Mouse (Mus musculus) MEL (cell line): Measurements from ENCODE around the gene Naa38. TPM values are rescaled to one million over a fixed set of nuclear protein-coding genes. Genes with fewer than 3 reads are reported as not detected.
A peak's percentile ranks its signal among the peaks of the same experiment; 100 is the strongest.

Experiments used
- DNase-seq: peaks from one replicate; pipeline ENCODE4 v3.0.0; 2011; ENCODE audit warnings: low read depth, low spot score
- H3K27ac ChIP-seq: 2 replicates; pipeline ENCODE4 v1.5.1; 2012; ENCODE audit warnings: low read depth, mild to moderate bottlenecking, control low read depth, low read length, moderate library complexity; ENCODE audit not compliant: control insufficient read depth
- H3K27me3 ChIP-seq, 2 experiments: fragments of 150-350 bp in 1 of 2; sonication (generic) in 1 of 2; 2 replicates each; pipeline ENCODE4 v1.6.1; 2012; ENCODE audit warnings: low read length in 2 of 2, mild to moderate bottlenecking in 2 of 2, improper control_type of control experiment in 1 of 2, moderate library complexity in 1 of 2; ENCODE audit not compliant: insufficient read depth in 2 of 2, control insufficient read depth in 1 of 2
- H3K36me3 ChIP-seq, 2 experiments: 2 replicates each; pipeline ENCODE4 v1.6.1; 2012 to 2014; ENCODE audit warnings: low read length in 2 of 2, improper control_type of control experiment in 1 of 2, inconsistent platforms in 1 of 2, mild to moderate bottlenecking in 1 of 2; ENCODE audit not compliant: insufficient read depth in 2 of 2, control insufficient read depth in 1 of 2
- H3K4me1 ChIP-seq, 2 experiments: fragments of 150-350 bp in 1 of 2; sonication (generic) in 1 of 2; 2 replicates each; pipeline ENCODE4 v1.6.1; 2012; ENCODE audit warnings: low read length in 2 of 2, improper control_type of control experiment in 1 of 2, mild to moderate bottlenecking in 1 of 2; ENCODE audit not compliant: insufficient read depth in 2 of 2, control insufficient read depth in 1 of 2
- H3K4me3 ChIP-seq, 2 experiments: fragments of 150-350 bp in 1 of 2; sonication (generic) in 1 of 2; 2 replicates each; pipeline ENCODE4 v1.5.1; 2012; ENCODE audit warnings: low read depth in 2 of 2, low read length in 2 of 2, mild to moderate bottlenecking in 2 of 2, moderate library complexity in 2 of 2, control low read depth in 1 of 2, improper control_type of control experiment in 1 of 2; ENCODE audit not compliant: control insufficient read depth in 1 of 2, insufficient read depth in 1 of 2
- H3K79me2 ChIP-seq: 2 replicates; pipeline ENCODE4 v1.6.1; 2012; ENCODE audit warnings: mild to moderate bottlenecking, low read length, moderate library complexity; ENCODE audit not compliant: control insufficient read depth, poor library complexity, insufficient read depth
- H3K9ac ChIP-seq: 2 replicates; pipeline ENCODE4 v1.6.1; 2012; ENCODE audit warnings: low read depth, mild to moderate bottlenecking, control low read depth, low read length, moderate library complexity; ENCODE audit not compliant: control insufficient read depth, poor library complexity, severe bottlenecking
- H3K9me3 ChIP-seq: fragments of 150-350 bp; sonication (generic); replicated peaks from 2 replicates; pipeline ENCODE4 v1.6.1; 2012; ENCODE audit warnings: mild to moderate bottlenecking, low read length, improper control_type of control experiment, moderate library complexity; ENCODE audit not compliant: insufficient read depth
- CHD1 ChIP-seq: IDR thresholded peaks from 2 replicates; pipeline ENCODE4 v1.6.1; 2012; ENCODE audit warnings: low read depth, mild to moderate bottlenecking, inconsistent platforms, low read length, improper control_type of control experiment
- CHD2 ChIP-seq: IDR thresholded peaks from 2 replicates; pipeline ENCODE4 v1.6.1; 2011; ENCODE audit warnings: low read length, improper control_type of control experiment
- E2F4 ChIP-seq: IDR thresholded peaks from 2 replicates; pipeline ENCODE4 v1.6.1; 2011; ENCODE audit warnings: low read depth, low read length, improper control_type of control experiment, borderline replicate concordance
- ELF1 ChIP-seq: IDR thresholded peaks from 2 replicates; pipeline ENCODE4 v1.6.1; 2014; ENCODE audit warnings: low read depth, mild to moderate bottlenecking, inconsistent platforms, low read length, improper control_type of control experiment, moderate library complexity
- EP300 ChIP-seq, 2 experiments: IDR thresholded peaks; 2 replicates each; pipeline ENCODE4 v1.6.1; 2011; ENCODE audit warnings: improper control_type of control experiment in 2 of 2, low read length in 2 of 2, low read depth in 1 of 2, mild to moderate bottlenecking in 1 of 2
- GABPA ChIP-seq: IDR thresholded peaks from 2 replicates; pipeline ENCODE4 v1.6.1; 2012; ENCODE audit warnings: low read depth, mild to moderate bottlenecking, inconsistent platforms, low read length, improper control_type of control experiment, moderate library complexity
- GATA1 ChIP-seq: IDR thresholded peaks from 2 replicates; pipeline ENCODE4 v1.6.1; 2011; ENCODE audit warnings: low read depth, low read length, improper control_type of control experiment
- JUND ChIP-seq: IDR thresholded peaks from 2 replicates; pipeline ENCODE4 v1.6.1; 2011; ENCODE audit warnings: low read depth, mild to moderate bottlenecking, improper control_type of control experiment, low read length
- MAFK ChIP-seq: IDR thresholded peaks from 2 replicates; pipeline ENCODE4 v1.6.1; 2011; ENCODE audit warnings: low read depth, mild to moderate bottlenecking, low read length, improper control_type of control experiment, borderline replicate concordance
- MAZ ChIP-seq: IDR thresholded peaks from 2 replicates; pipeline ENCODE4 v1.6.1; 2012; ENCODE audit warnings: low read depth, mild to moderate bottlenecking, inconsistent platforms, low read length, improper control_type of control experiment
- MYC ChIP-seq: IDR thresholded peaks from 2 replicates; pipeline ENCODE4 v1.6.1; 2011; ENCODE audit warnings: low read depth, mild to moderate bottlenecking, low read length, improper control_type of control experiment, moderate library complexity
- NELFE ChIP-seq: IDR thresholded peaks from 2 replicates; pipeline ENCODE4 v1.6.1; 2011; ENCODE audit warnings: low read depth, low read length, improper control_type of control experiment
- POLR2AphosphoS2 ChIP-seq: IDR thresholded peaks from 2 replicates; pipeline ENCODE4 v1.6.1; 2011; ENCODE audit warnings: low read length, improper control_type of control experiment
- RAD21 ChIP-seq: IDR thresholded peaks from 2 replicates; pipeline ENCODE4 v1.6.1; 2011; ENCODE audit warnings: mild to moderate bottlenecking, low read depth, low read length, improper control_type of control experiment
- RCOR1 ChIP-seq: IDR thresholded peaks from 2 replicates; pipeline ENCODE4 v1.6.1; 2012; ENCODE audit warnings: low read depth, mild to moderate bottlenecking, inconsistent platforms, low read length, improper control_type of control experiment
- SIN3A ChIP-seq: IDR thresholded peaks from 2 replicates; pipeline ENCODE4 v1.6.1; 2012; ENCODE audit warnings: low read length, improper control_type of control experiment, inconsistent platforms
- SMC3 ChIP-seq: IDR thresholded peaks from 2 replicates; pipeline ENCODE4 v1.6.1; 2011; ENCODE audit warnings: low read depth, low read length, improper control_type of control experiment
- TAL1 ChIP-seq: IDR thresholded peaks from 2 replicates; pipeline ENCODE4 v1.6.1; 2012; ENCODE audit warnings: mild to moderate bottlenecking, inconsistent platforms, low read length, moderate library complexity, mixed read lengths
- TCF12 ChIP-seq: IDR thresholded peaks from 2 replicates; pipeline ENCODE4 v1.6.1; 2014; ENCODE audit warnings: low read depth, mild to moderate bottlenecking, inconsistent platforms, low read length, improper control_type of control experiment, moderate library complexity
- UBTF ChIP-seq: IDR thresholded peaks from 2 replicates; pipeline ENCODE4 v1.6.1; 2012; ENCODE audit warnings: low read depth, mild to moderate bottlenecking, inconsistent platforms, low read length, improper control_type of control experiment, moderate library complexity, borderline replicate concordance; ENCODE audit not compliant: insufficient read depth
- USF1 ChIP-seq: IDR thresholded peaks from 2 replicates; pipeline ENCODE4 v1.6.1; 2014; ENCODE audit warnings: low read depth, mild to moderate bottlenecking, inconsistent platforms, low read length, improper control_type of control experiment, moderate library complexity
- USF2 ChIP-seq, 2 experiments: IDR thresholded peaks; 2 replicates each; pipeline ENCODE4 v1.6.1; 2011 to 2012; ENCODE audit warnings: improper control_type of control experiment in 2 of 2, low read length in 2 of 2, borderline replicate concordance in 1 of 2, inconsistent platforms in 1 of 2, low read depth in 1 of 2, mild to moderate bottlenecking in 1 of 2; ENCODE audit not compliant: insufficient read depth in 1 of 2
- ZKSCAN1 ChIP-seq: IDR thresholded peaks from 2 replicates; pipeline ENCODE4 v1.6.1; 2012; ENCODE audit warnings: low read depth, mild to moderate bottlenecking, inconsistent platforms, low read length, improper control_type of control experiment, moderate library complexity
- ZMIZ1 ChIP-seq: IDR thresholded peaks from 2 replicates; pipeline ENCODE4 v1.6.1; 2012; ENCODE audit warnings: low read depth, mild to moderate bottlenecking, inconsistent platforms, low read length, improper control_type of control experiment, moderate library complexity
- ZNF384 ChIP-seq: IDR thresholded peaks from 2 replicates; pipeline ENCODE4 v1.6.1; 2012; ENCODE audit warnings: low read depth, mild to moderate bottlenecking, inconsistent platforms, low read length, improper control_type of control experiment
- polyA plus RNA-seq, 2 experiments: library from polyadenylated mRNA; stranded (reverse) in 1 of 2; unstranded in 1 of 2; fragments of >175 nt in 1 of 2; fragments of >200 nt in 1 of 2; gene quantifications; 2 replicates each; pipeline versions ENCODE4 v1.2.1 to v1.2.4; 2012; ENCODE audit warnings: low replicate concordance in 2 of 2, low read depth in 1 of 2; ENCODE audit not compliant: insufficient read length in 2 of 2, insufficient read depth in 1 of 2, missing spikeins in 1 of 2
- total RNA-seq: library from RNA; depleted of rRNA; stranded (reverse); fragments of 300-350 nt; gene quantifications from 2 replicates; pipeline ENCODE4 v1.2.3, GENCODE M21; 2012

Naa38 gene
- total and polyA plus RNA-seq, 3 experiments: 173 to 190 TPM; not detected in 1

- TF ChIP-seq MAZ (peak; percentile 81; the same call in 1 of the 2 replicates), GABPA (no peak), EP300 (IDR thresholded peaks at IDR 0.05; ENCODE audit: low read depth in 1 of 2, low read length in 2 of 2) (peak in 1 of 2 experiments; percentile 21; a peak in 1 of 4 replicates), GATA1 (peak; percentile 68; the same call in 1 of the 2 replicates), TAL1 (no peak), ZNF384 (no peak), CHD2 (0 out of 2 replicates have a peak, but pooled peaks have one; percentile 19), RAD21 (no peak), CHD1 (no peak), JUND (no peak), MYC (no peak), MAFK (no peak), RCOR1 (no peak), SIN3A (peak; percentile 83), TCF12 (0 out of 2 replicates have a peak, but pooled peaks have one; percentile 24), ELF1 (no peak; the same call in 1 of the 2 replicates), USF1 (no peak), POLR2AphosphoS2 (no peak), USF2 (IDR thresholded peaks at IDR 0.05; ENCODE audit: borderline replicate concordance in 1 of 2, insufficient read depth in 1 of 2, low read depth in 1 of 2, low read length in 2 of 2) (no peak), UBTF (no peak), ZKSCAN1 (no peak)
Observed at GRCm38 (mm10) chr11:69419813-69420553, 24.7 kb downstream of the Naa38 start (continued).

GRCm38 (mm10) chr11:69420554-69421000, 25.3 kb downstream of the Naa38 start:
- no peaks in the 10 kb centered on the region for H3K9me3 ChIP-seq
- H3K9ac ChIP-seq: no peak overlapping the region
- no peak overlapping the region for H3K27ac ChIP-seq
- H3K27me3 ChIP-seq: peaks cover 0 to 1% of the 10 kb centered on the region in 2 experiments; a peak in 1 of 4 replicates
- H3K79me2 ChIP-seq: peaks cover 3% of the 10 kb centered on the region
- peaks cover 0 to 22% of the 10 kb centered on the region in 2 experiments; a peak in 3 of 4 replicates for H3K4me1 ChIP-seq
- peak overlapping the region; percentile 10 to 34; a peak in 3 of 4 replicates for H3K4me3 ChIP-seq
- peaks cover 0 to 5% of the 10 kb centered on the region in 2 experiments; a peak in 2 of 4 replicates for H3K36me3 ChIP-seq
- TF ChIP-seq NELFE: no peak
- TF ChIP-seq JUND: no peak
- no peak for TF ChIP-seq E2F4
- TF ChIP-seq MYC: no peak
- no peak for TF ChIP-seq SMC3
- TF ChIP-seq EP300 (IDR thresholded peaks at IDR 0.05; ENCODE audit: low read depth in 1 of 2, low read length in 2 of 2): 0 out of 4 replicates have a peak, but pooled peaks of 1 of the 2 experiments have one; percentile 1
- no peak for TF ChIP-seq ZMIZ1
- TF ChIP-seq, all 39 proteins: peak for 1
- DNase-seq: no peak
